Mouse (Mus musculus): Measurements from ENCODE around the gene Cfap77. TPM values are rescaled to one million over a fixed set of nuclear protein-coding genes. Genes with fewer than 3 reads are reported as not detected.

Cfap77 gene
- polyA plus RNA-seq, 1 experiment from 2014 or later: 0.25 TPM

DNA sequence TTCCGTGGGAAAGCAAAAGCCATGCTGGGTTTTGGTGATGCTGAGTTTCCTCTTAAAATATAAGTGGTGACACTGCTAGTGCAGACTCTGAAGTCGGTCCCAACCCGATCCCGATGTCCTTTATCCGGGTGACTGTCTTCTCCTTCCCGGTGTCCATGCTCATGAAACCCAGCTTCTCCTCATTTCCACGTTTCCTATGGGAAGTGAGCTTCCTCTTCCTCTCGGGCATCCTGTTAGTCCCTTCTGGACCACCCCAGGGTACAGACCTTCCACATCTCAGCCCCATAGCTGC lies 13.4 kb downstream of the Cfap77 start:
- H3K27me3 ChIP-seq: peaks cover 99% of the 10 kb centered on the region
- no peak overlapping the region for H3K4me3 ChIP-seq
- no peaks in the 10 kb centered on the region for H3K9me3 ChIP-seq (replicated peaks)
- ATAC-seq: no peak
- no peak overlapping the region for H3K9ac ChIP-seq
- H3K4me1 ChIP-seq: peaks cover 23% of the 10 kb centered on the region
- no peak overlapping the region for H3K4me2 ChIP-seq
- no peaks in the 10 kb centered on the region for H3K36me3 ChIP-seq (ENCODE audit: poor library complexity, severe bottlenecking)
- H3K27ac ChIP-seq: no peak overlapping the region
- WGBS: 12% methylated on average over 8 of the region's 8 CpGs

DNA sequence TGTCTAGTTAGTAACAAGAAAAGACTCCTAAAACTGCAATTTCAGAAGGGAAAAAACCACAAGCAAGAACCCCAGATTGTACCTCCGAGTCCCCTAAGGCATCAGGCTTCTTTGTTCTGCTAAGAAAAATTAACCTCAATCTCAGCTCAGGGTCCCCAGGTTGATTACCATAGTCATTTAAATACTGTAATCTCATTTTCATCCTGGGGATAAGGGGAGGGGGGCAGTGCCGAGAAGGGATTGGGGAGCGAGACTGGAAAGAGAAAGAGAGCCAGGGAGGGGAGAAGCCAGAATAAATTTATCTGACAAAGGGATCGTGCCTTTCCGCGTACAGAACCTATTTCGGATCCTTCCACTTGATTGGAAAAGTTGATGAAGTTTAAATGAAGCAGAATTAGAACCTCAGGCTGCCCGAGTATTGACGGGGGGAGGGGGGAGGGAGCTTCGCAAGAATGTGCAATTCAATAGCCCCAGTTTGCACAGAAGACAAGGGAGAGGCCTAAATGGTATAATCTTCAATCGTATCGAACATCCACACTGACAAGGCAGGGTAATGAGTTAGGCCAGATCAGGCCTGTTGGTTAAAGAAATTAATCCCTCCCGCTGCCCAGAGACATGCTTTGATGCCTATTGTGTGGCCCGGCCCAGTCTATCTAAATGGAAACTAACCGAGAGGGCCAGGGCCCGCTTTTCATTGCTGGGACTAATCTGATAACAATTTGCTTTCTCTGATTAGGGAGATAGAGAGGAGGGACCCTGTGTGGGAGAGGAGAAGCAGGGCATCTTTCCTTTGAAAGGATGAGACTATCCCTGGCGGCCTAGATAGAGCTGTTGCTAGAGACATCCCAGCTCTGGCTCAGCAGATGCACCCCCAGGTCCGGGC lies 14.0 kb downstream of the Cfap77 start:
- no peak for ATAC-seq
- Histone ChIP-seq H3K4me2 (no peak overlapping the region), H3K9me3 (replicated peaks) (no peaks in the 10 kb centered on the region), H3K4me1 (peaks cover 17% of the 10 kb centered on the region), H3K9ac (no peak overlapping the region), H3K27ac (no peak overlapping the region), H3K36me3 (ENCODE audit: poor library complexity, severe bottlenecking) (no peaks in the 10 kb centered on the region), H3K4me3 (no peak overlapping the region; the same call in 1 of the 2 replicates), H3K27me3 (peaks cover 98% of the 10 kb centered on the region)
- WGBS: 2% methylated on average over 18 of the region's 18 CpGs

DNA sequence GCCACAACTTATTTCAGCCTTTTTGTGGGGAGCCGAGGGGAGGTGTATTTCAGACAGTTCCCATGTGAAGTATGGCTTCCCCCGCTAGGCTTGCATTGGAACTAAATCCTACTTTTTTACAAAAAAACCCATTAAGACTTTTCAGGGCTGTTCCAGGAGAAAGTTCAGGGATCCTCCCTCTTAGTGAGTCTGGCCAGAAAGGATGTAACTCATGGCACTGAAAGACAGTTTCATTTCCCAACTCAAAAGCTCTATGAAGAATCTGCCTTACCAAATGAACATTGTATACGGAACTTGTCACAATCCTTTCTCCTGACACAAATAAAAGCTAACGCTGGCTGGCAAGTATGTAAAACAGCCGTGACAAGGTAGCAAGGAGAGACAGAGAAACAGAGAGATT lies 15.1 kb downstream of the Cfap77 start:
- no peak overlapping the region for H3K4me3 ChIP-seq
- peaks cover 21% of the 10 kb centered on the region for H3K4me1 ChIP-seq
- peaks cover 97% of the 10 kb centered on the region for H3K27me3 ChIP-seq
- no peak overlapping the region for H3K27ac ChIP-seq
- no peaks in the 10 kb centered on the region for H3K9me3 ChIP-seq (replicated peaks)
- H3K4me2 ChIP-seq: no peak overlapping the region
- WGBS: 8% methylated on average over 5 of the region's 5 CpGs
- no peaks in the 10 kb centered on the region for H3K36me3 ChIP-seq (ENCODE audit: poor library complexity, severe bottlenecking)
- no peak overlapping the region for H3K9ac ChIP-seq
- ATAC-seq: no peak

DNA sequence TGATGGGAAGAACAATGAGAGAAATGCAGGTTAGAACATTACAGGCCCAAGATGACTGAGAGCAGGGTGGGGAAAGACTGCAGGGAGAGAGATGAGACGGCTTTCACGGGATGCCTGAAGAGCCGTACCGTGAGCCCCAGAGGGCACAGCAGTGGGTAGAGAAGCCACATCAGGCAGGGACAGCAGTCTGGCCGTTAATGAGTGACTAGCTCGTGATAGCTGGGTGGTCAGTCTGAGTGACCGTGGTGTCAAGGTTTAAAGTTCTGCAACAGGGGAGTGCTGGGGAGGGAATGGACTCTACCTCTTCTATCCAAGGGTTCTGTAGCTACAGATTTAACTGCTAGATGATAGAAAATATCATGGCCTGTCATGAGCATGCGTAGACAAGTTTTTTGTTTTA lies 19.2 kb downstream of the Cfap77 start:
- Histone ChIP-seq H3K4me3 (no peak overlapping the region), H3K9me3 (replicated peaks) (no peaks in the 10 kb centered on the region), H3K4me2 (no peak overlapping the region), H3K4me1 (peaks cover 36% of the 10 kb centered on the region), H3K36me3 (ENCODE audit: poor library complexity, severe bottlenecking) (no peaks in the 10 kb centered on the region), H3K27me3 (peaks cover 98% of the 10 kb centered on the region), H3K9ac (no peak overlapping the region), H3K27ac (no peak overlapping the region)
- 45% methylated on average over 8 of the region's 8 CpGs for WGBS
- no peak for ATAC-seq

DNA sequence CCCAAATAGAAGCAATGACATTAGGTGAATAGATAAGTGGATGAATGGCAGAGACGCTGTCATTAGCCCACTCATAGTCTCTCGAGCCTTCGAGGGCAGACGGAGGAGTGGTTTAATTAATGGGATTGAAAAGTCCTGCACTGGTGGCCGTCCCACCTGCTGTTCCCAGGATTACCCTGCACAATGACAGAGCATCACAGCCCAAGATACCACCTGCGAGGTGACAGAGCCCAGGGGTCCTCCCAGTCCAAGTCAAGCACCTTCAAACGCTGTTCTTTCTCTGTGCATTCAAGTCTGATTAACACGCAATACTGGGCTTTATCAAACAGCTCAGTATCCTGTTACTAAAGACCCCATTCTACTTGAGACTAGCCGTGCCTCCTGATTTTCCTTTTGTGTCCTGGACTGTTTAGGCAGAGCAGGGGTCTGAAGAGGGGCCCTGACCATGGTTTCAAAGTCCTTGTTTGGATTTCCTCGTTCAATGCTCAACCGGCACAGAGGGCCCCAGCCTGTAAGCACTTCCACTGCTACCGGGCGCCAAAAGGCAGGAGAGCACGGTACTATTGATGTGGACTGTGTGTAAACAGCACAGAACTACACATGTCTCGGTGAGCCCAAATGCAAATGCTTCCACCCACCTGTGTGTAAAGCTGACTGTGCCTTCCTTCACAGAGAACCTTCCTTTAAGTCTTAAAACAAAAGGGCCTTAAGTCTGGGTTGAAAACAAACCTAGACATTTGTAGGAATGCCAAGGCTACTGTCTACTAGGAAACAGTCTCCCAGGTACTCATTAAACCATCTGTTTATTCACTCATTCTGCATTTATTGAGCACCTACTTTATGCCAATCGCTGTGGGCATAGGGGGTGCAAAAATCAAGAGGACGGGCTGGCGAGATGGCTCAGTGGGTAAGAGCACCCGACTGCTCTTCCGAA lies 20.1 kb downstream of the Cfap77 start:
- no peak for ATAC-seq
- Histone ChIP-seq H3K27me3 (peaks cover 98% of the 10 kb centered on the region), H3K4me2 (no peak overlapping the region), H3K4me1 (peaks cover 35% of the 10 kb centered on the region), H3K4me3 (no peak overlapping the region), H3K9me3 (replicated peaks) (no peaks in the 10 kb centered on the region), H3K36me3 (ENCODE audit: poor library complexity, severe bottlenecking) (no peaks in the 10 kb centered on the region), H3K9ac (no peak overlapping the region), H3K27ac (no peak overlapping the region)
- 26% methylated on average over 20 of the region's 20 CpGs for WGBS

DNA sequence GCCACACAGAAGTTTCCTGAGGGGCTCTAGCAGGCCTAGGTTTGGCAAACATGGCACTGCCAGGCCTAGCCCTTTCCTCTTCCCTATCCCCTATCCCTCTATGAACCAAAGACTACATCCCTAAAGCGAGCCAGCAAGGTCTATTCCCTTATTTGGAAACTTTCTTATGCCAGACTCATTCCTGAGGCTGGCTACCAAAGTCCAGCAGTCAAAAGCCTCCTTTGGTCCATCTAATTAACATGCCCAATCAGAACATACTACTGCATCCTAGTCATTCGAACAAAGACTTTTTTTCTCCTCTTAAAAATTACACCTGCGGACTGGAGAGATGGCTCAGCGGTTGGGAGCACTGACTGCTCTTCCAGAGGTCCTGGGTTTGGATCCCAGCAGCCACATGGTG lies 22.9 kb downstream of the Cfap77 start:
- ATAC-seq: no peak
- no peaks in the 10 kb centered on the region for H3K36me3 ChIP-seq (ENCODE audit: poor library complexity, severe bottlenecking)
- H3K4me1 ChIP-seq: peaks cover 38% of the 10 kb centered on the region
- 83% methylated on average over 4 of the region's 4 CpGs for WGBS
- no peak overlapping the region for H3K4me3 ChIP-seq
- H3K9me3 ChIP-seq (replicated peaks): no peaks in the 10 kb centered on the region
- H3K27me3 ChIP-seq: peaks cover 96% of the 10 kb centered on the region
- no peak overlapping the region for H3K4me2 ChIP-seq
- H3K9ac ChIP-seq: no peak overlapping the region
- H3K27ac ChIP-seq: no peak overlapping the region

DNA sequence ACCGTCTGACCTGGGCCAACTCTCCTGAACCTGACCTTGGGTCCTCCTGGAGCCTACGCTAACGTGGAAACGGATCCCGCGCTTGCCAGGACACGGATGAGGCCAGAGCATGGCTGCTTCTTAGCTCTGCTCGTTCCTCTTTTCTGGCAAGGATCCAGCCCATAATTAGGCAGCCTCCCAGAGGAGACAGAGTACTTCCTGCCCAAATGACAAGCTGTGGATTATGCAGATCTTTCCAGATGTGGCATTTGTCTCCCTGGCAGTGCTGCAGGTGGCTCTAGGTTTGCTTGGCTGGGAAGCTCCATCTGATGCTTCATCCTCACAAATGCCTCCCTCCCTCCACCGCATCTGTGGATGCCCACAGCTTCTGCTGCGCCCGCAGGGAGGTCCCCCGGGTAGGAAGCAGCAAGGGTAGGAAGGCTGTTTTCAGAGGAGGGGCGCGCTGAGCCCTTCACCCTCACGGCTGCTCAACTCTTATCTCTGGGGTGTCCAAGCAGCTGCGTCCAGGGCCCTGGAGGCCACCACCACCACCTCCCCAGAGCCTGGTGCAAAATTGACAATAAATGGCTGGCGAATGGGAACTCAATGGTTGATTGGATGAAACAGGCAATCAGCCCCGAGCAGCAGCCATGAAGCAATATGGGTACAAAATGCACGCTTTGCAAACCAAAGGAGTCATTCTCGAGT lies 24.7 kb downstream of the Cfap77 start:
- H3K27ac ChIP-seq: no peak overlapping the region
- H3K9ac ChIP-seq: no peak overlapping the region
- H3K4me1 ChIP-seq: peaks cover 38% of the 10 kb centered on the region
- H3K4me3 ChIP-seq: no peak overlapping the region
- 0 out of 2 replicates have a peak overlapping the region, but pooled peaks have one; percentile 8 for H3K4me2 ChIP-seq
- WGBS: 41% methylated on average over 20 of the region's 20 CpGs
- peak; percentile 57; the same call in 1 of the 2 replicates for ATAC-seq
- H3K9me3 ChIP-seq (replicated peaks): no peaks in the 10 kb centered on the region
- no peaks in the 10 kb centered on the region for H3K36me3 ChIP-seq (ENCODE audit: poor library complexity, severe bottlenecking)
- peaks cover 98% of the 10 kb centered on the region for H3K27me3 ChIP-seq

DNA sequence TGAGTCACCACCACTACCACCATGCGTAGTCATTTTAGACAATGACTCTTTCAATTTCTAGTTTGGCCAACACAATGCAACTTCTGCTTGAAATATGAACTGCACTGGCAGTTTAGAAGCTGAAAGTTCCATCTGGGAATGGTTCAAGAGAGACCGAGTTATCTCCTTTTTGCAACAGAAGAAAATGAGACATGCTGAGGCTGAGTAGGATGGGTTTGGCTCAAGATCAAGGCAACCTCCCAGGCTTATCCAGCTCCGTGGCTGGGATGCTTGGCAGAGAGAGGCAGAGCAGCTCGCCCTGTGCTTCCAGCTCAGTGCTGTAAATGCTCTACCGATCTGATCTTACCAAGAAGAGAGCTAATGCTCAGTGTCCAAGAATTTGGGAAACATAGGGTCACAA lies 29.6 kb downstream of the Cfap77 start:
- Histone ChIP-seq H3K9me3 (replicated peaks) (no peaks in the 10 kb centered on the region), H3K4me3 (no peak overlapping the region)
- no peak for ATAC-seq

DNA sequence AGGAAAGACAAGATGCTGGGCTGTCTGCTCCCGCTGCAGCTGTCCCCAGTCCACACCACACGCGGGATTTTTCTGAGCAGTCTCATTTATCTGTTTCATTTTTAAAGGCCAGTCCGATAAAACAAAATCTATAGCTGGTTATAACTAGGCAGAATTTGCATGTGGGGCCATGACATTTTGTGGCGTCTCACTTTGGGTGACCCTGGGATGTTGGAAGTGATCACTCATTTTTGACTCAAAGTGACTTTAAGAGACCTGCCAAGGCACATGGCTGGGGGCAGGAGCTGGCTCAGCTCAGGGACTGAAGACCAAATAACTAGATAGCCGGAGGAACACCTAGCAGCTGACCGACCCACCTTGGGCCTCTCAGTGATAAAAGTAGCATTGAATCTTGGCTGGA lies 31.9 kb downstream of the Cfap77 start:
- Histone ChIP-seq H3K27me3 (peaks cover 90% of the 10 kb centered on the region), H3K9ac (no peak overlapping the region), H3K9me3 (replicated peaks) (no peaks in the 10 kb centered on the region), H3K4me2 (no peak overlapping the region), H3K4me3 (no peak overlapping the region), H3K27ac (no peak overlapping the region), H3K4me1 (no peaks in the 10 kb centered on the region), H3K36me3 (ENCODE audit: poor library complexity, severe bottlenecking) (no peaks in the 10 kb centered on the region)
- no peak for ATAC-seq
- 96% methylated on average over 7 of the region's 7 CpGs for WGBS

More for the DNA sequence above, 29.6 kb downstream of the Cfap77 start:
- H3K4me2 ChIP-seq: no peak overlapping the region
- WGBS: 81% methylated on average over 5 of the region's 5 CpGs
- no peak overlapping the region for H3K9ac ChIP-seq
- peaks cover 95% of the 10 kb centered on the region for H3K27me3 ChIP-seq
- H3K36me3 ChIP-seq (ENCODE audit: poor library complexity, severe bottlenecking): no peaks in the 10 kb centered on the region
- H3K4me1 ChIP-seq: peaks cover 8% of the 10 kb centered on the region
- no peak overlapping the region for H3K27ac ChIP-seq

DNA sequence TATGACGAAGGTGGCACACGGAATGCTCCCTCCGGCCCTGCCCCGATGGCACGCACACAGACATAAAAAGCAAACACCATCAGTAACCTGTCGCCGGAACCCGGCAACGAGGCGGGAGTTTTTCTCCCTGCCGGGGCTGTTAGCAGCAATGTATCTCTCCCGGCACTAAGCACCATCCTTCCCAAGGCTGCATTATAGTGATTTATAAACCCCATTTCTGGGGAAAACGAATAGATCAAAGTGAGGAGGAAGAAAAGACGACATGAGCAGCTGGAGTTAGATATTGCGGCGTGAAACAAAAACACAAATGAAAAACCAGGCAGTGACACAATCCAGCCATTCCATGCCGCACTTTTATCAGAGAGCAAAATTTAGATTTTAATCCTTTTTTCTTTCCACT lies 33.8 kb downstream of the Cfap77 start:
- H3K27ac ChIP-seq: no peak overlapping the region
- H3K9me3 ChIP-seq (replicated peaks): no peaks in the 10 kb centered on the region
- WGBS: 70% methylated on average over 17 of the region's 17 CpGs
- peaks cover 11% of the 10 kb centered on the region for H3K4me1 ChIP-seq
- H3K4me2 ChIP-seq: no peak overlapping the region
- ATAC-seq: no peak
- H3K4me3 ChIP-seq: no peak overlapping the region
- H3K27me3 ChIP-seq: peaks cover 79% of the 10 kb centered on the region
- no peaks in the 10 kb centered on the region for H3K36me3 ChIP-seq (ENCODE audit: poor library complexity, severe bottlenecking)
- no peak overlapping the region for H3K9ac ChIP-seq

DNA sequence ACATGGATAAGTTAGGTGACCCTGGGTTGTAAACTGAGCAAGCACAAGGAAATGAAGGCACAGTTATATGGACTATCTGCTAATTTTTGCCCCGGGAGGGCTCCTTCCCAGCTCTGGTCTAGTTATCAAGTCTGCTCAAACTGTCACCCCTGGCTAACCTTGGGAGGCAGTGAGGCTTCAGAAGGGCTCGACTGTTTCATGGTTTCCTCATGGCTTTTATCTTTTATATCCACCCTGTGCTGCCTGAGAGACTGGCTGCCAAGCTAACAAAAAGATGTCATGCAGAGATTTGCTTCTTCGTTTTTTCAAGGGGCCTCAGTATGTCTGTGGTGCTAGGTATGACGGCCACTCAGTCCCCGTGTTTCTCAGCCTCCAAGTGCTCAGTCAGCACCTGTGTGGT lies 36.2 kb downstream of the Cfap77 start:
- WGBS: 60% methylated on average over 5 of the region's 5 CpGs
- peaks cover 80% of the 10 kb centered on the region for H3K27me3 ChIP-seq
- H3K4me3 ChIP-seq: no peak overlapping the region
- no peaks in the 10 kb centered on the region for H3K36me3 ChIP-seq (ENCODE audit: poor library complexity, severe bottlenecking)
- H3K4me1 ChIP-seq: peaks cover 11% of the 10 kb centered on the region
- H3K27ac ChIP-seq: no peak overlapping the region
- no peaks in the 10 kb centered on the region for H3K9me3 ChIP-seq (replicated peaks)
- H3K4me2 ChIP-seq: no peak overlapping the region
- no peak for ATAC-seq
- H3K9ac ChIP-seq: no peak overlapping the region
